Comparison of ENCODE assay signal across 8 mouse cellular contexts in genomic region chr17:56074827-56075208, GRCm38 (mm10). TPM values are rescaled to one million over a fixed set of nuclear protein-coding genes. Genes with fewer than 3 reads are reported as not detected.
DNase-seq lines count a peak whose midpoint lies in the region; ATAC-seq and TF ChIP-seq lines count a peak whose summit lies in the region.

Ubxn6 (minus strand) TSS chr17:56075028.

- POLR2A ChIA-PET in Patski (lab: Charles Lee), result no interaction called here

- 0% methylated on average over 35 of the region's 35 CpGs for WGBS in hindbrain, embryonic 14.5 days

- no peaks in the 10 kb centered on the region for H3K27me3 ChIP-seq in Patski
- no peaks in the 10 kb centered on the region for H3K27me3 ChIP-seq in hindbrain, embryonic 14.5 days (ENCODE audit: control insufficient read depth, insufficient read depth, low read length)

- H3K36me3 ChIP-seq in hindbrain, embryonic 14.5 days (replicated peaks; ENCODE audit: control insufficient read depth, insufficient read depth), result peaks cover 36% of the 10 kb centered on the region

- H3K4me2 ChIP-seq in hindbrain, embryonic 14.5 days (replicated peaks), result peak within 1 kb of the TSS; percentile 79

- no peak for TF ChIP-seq CTCF in Patski (IDR thresholded peaks at IDR 0.05)

- peak; percentile 33 for ATAC-seq in Patski
- peak; percentile 57 for ATAC-seq in hindbrain, embryonic 14.5 days (ENCODE audit: low FRiP score)

- peak within 1 kb of the TSS; percentile 90 for H3K27ac ChIP-seq in hindbrain, embryonic 14.5 days

- peak within 1 kb of the TSS; percentile 82 for H3K9ac ChIP-seq in hindbrain, embryonic 14.5 days

- in situ Hi-C loops in Patski (cut with MboI; ENCODE audit: low pct_unique_long_range_greater_than_20kb), result no loop called here

- no peaks in the 10 kb centered on the region for H3K9me3 ChIP-seq in hindbrain, embryonic 14.5 days (ENCODE audit: control insufficient read depth, low read length)

- H3K4me3 ChIP-seq in hindbrain, embryonic 14.5 days (replicated peaks; ENCODE audit: low read length), result peak within 1 kb of the TSS; percentile 63

- peak; percentile 67 for DNase-seq in Patski (ENCODE audit: low read depth, low spot score)
- DNase-seq in cerebellum, postnatal 14 days, result peak; percentile 98 to 99
- peak; percentile 96 to 97 for DNase-seq in frontal cortex, postnatal 25 days (ENCODE audit: low spot score in 2 of 2)
- DNase-seq in hindbrain, embryonic 14.5 days (ENCODE audit: low spot score), result peak; percentile 94
- peak; percentile 96 for DNase-seq in layer of hippocampus, postnatal 36 days
- DNase-seq in lung, postnatal 36 days, result peak; percentile 99
- DNase-seq in retina, postnatal 1 day, result peak; percentile 98
- peak; percentile 91 to 93 for DNase-seq in urinary bladder, adult 18-20 months (ENCODE audit: low spot score in 2 of 2)

- CTCF ChIA-PET in Patski (lab: Charles Lee), result interaction anchor here (1.2 kb wide), 1 partner anchor 66 kb away, joined by 4 read pairs; no protein-coding TSS in a partner anchor

- H3K4me1 ChIP-seq in hindbrain, embryonic 14.5 days (replicated peaks; ENCODE audit: control insufficient read depth, insufficient read depth, low read length), result peaks cover 7% of the 10 kb centered on the region

RNA-seq across cellular contexts. Expression of gene Ubxn6, which starts in this region (rescaled TPM):
- polyA plus RNA-seq in Patski (2021), result 66.0 TPM
- polyA plus RNA-seq in hindbrain, embryonic 14.5 days (2014; fragmentation: Nextera tagmentation; extraction: Ambion mirVana), result 72.0 and 75.6 TPM in 2 replicates
- 10 to 100 TPM; 84.6 to 87.3 TPM for total RNA-seq in layer of hippocampus, postnatal 36 days (2021)

Comparison
In these comparisons a context has a peak if more than half of its experiments do, and no peak if none do; other contexts are left out.
1. Peak in every context shown above with its lines: DNase-seq, ATAC-seq, H3K4me3 ChIP-seq and H3K27ac ChIP-seq.